Mouse (Mus musculus) midbrain, embryonic 15.5 days (tissue): ENCODE measurements around the gene Jazf1. TPM values are rescaled to one million over a fixed set of nuclear protein-coding genes. Genes with fewer than 3 reads are reported as not detected.

ENCODE experiments used
- ATAC-seq: fragments of 200-750 bp; cut with Nextera tagmentation; replicated peaks from 2 replicates; pipeline ENCODE4 v1.8.0; 2017; ENCODE audit warnings: moderate TSS enrichment
- H3K27ac ChIP-seq: fragments of 300-500 bp; sonication (generic); 2 replicates; pipeline ENCODE4 v1.5.1; 2015; ENCODE audit warnings: mild to moderate bottlenecking, inconsistent platforms
- H3K27me3 ChIP-seq: fragments of 300-500 bp; sonication (generic); replicated peaks from 2 replicates; pipeline ENCODE4 v1.6.1; 2015; ENCODE audit warnings: inconsistent platforms
- H3K36me3 ChIP-seq: fragments of 300-500 bp; sonication (generic); replicated peaks from 2 replicates; pipeline ENCODE4 v1.6.1; 2015; ENCODE audit warnings: inconsistent platforms
- H3K4me1 ChIP-seq: fragments of 300-500 bp; sonication (generic); 2 replicates; pipeline ENCODE4 v1.6.1; 2015; ENCODE audit warnings: inconsistent platforms
- H3K4me2 ChIP-seq: fragments of 300-500 bp; sonication (generic); 2 replicates; pipeline ENCODE4 v1.6.1; 2015; ENCODE audit warnings: inconsistent platforms, mild to moderate bottlenecking, moderate library complexity
- H3K4me3 ChIP-seq: fragments of 300-500 bp; sonication (generic); 2 replicates; pipeline ENCODE4 v1.5.1; 2015; ENCODE audit warnings: mild to moderate bottlenecking, inconsistent platforms
- H3K9ac ChIP-seq: fragments of 300-500 bp; sonication (generic); 2 replicates; pipeline ENCODE4 v1.6.1; 2015; ENCODE audit warnings: mild to moderate bottlenecking, inconsistent platforms
- H3K9me3 ChIP-seq: fragments of 300-500 bp; sonication (generic); 2 replicates; pipeline ENCODE4 v1.6.1; 2016; ENCODE audit warnings: inconsistent platforms
- WGBS: fragments of 180-500 bp; shearing (Covaris S2); methylation state at CpG from one replicate; pipeline ENCODE4 v1.1.7; 2015; ENCODE audit warnings: mixed read lengths; 5-methylcytosine and 5-hydroxymethylcytosine counted together
- polyA plus RNA-seq: library from polyadenylated mRNA; unstranded; fragments of >200 nt; fragmentation: Nextera tagmentation; extraction: Ambion mirVana; gene quantifications from 2 replicates; pipeline ENCODE4 v1.2.1, GENCODE M21; 2015

Gene Jazf1
- polyA plus RNA-seq, 1 experiment from 2014 or later, result 51.4 TPM

DNA sequence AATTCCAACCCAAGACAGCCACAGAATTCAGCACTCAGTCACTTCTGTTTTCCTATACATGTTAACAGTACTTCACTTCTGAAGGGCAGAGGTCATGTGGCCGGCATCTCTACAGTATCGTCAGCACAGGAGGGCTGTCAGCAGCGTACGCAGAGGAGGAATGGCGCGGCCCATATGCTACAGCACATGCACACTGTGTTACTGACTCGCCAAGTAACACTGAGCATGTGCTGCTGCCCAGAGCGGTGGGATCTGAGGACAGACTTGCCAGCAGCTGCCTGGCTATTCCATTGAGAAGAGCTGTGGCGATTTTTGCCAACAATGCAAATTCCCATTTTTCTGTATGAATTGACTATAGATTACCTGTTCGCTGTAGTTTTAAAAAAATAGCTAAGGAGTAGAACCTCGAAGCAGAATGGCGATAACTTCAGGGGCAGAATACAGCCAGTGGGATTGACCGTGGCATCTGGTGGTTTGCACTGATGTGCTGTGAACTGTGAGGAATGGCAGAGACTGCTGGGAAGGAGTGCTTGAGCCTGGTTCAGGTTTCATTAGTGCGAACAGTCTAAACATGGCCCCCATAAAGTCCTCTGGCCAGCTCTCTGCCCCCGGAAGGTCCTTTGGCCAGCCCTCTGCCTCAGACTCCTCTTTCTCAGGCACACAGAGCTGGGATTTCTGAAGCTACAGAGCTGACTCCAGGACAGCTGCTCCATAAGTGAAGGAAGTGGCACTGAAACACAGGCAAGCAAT lies 232.1 kb downstream of the Jazf1 start:
- no peak for ATAC-seq
- WGBS, result 78% methylated on average over 15 of the region's 15 CpGs

DNA sequence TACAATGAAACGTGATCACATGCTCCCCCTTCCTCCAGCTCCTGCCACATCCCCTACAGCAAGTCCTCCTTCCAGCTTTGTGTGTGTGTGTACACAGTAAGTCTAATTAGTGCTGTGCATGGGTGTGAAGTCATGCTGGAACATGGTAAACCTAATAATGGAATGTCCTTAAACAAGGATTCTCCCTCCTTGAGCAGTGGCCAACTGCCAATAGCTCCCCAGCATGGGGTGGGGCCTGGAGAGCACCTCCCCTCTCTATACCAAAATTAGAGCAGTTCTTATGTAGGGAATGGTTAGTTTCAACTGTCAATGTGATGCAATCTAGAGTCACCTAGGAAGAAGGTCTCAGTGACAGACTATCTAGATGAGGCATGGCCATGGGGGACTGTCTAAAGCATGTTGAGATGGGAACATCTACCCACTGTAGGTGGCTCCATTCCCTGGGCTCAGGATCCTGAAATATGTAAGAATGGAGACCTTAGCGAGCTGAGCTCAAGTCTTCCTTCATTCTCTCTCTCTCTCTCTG lies 240.6 kb downstream of the Jazf1 start:
- H3K9me3 ChIP-seq, result no peaks in the 10 kb centered on the region
- ATAC-seq, result no peak
- no peak overlapping the region for H3K4me2 ChIP-seq
- no peak overlapping the region for H3K9ac ChIP-seq
- H3K27me3 ChIP-seq, result no peaks in the 10 kb centered on the region
- H3K4me3 ChIP-seq, result no peak overlapping the region
- WGBS, result 89% methylated on average over 2 of the region's 2 CpGs
- no peak overlapping the region for H3K27ac ChIP-seq
- H3K4me1 ChIP-seq, result peaks cover 19% of the 10 kb centered on the region; the same call in 1 of the 2 replicates
- H3K36me3 ChIP-seq, result no peaks in the 10 kb centered on the region

More for the DNA sequence above, 232.1 kb downstream of the Jazf1 start:
- Histone ChIP-seq H3K27me3 (no peaks in the 10 kb centered on the region), H3K4me2 (no peak overlapping the region), H3K36me3 (no peaks in the 10 kb centered on the region), H3K9ac (no peak overlapping the region), H3K4me3 (no peak overlapping the region), H3K27ac (no peak overlapping the region), H3K9me3 (no peaks in the 10 kb centered on the region), H3K4me1 (peaks cover 22% of the 10 kb centered on the region)

DNA sequence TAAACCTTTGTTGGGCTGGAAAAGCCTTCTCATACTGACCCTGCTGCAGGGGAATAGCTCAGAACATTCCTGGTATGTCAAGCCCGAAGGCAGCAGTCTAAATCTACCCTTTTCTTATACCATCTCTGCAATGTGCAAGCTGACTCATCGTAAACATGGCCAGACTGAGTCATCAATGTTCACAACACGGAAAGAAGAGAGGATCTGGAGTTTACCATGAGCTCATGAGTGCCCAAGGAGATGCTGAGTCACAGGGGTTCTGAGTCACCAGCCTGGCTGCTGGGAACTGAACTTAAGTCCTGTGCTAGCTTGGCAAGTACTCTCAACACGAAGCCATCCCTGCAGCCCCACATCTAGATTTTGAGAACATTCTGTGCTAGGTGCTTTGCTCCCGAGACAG lies 242.9 kb downstream of the Jazf1 start:
- no peaks in the 10 kb centered on the region for H3K36me3 ChIP-seq
- H3K27ac ChIP-seq, result 0 out of 2 replicates have a peak overlapping the region, but pooled peaks have one; percentile 43
- H3K4me2 ChIP-seq, result no peak overlapping the region
- H3K27me3 ChIP-seq, result no peaks in the 10 kb centered on the region
- no peak overlapping the region for H3K9ac ChIP-seq
- no peak overlapping the region for H3K4me3 ChIP-seq
- H3K9me3 ChIP-seq, result no peaks in the 10 kb centered on the region
- peaks cover 19% of the 10 kb centered on the region; the same call in 1 of the 2 replicates for H3K4me1 ChIP-seq
- WGBS, result 88% methylated on average over 5 of the region's 5 CpGs
- ATAC-seq, result no peak

DNA sequence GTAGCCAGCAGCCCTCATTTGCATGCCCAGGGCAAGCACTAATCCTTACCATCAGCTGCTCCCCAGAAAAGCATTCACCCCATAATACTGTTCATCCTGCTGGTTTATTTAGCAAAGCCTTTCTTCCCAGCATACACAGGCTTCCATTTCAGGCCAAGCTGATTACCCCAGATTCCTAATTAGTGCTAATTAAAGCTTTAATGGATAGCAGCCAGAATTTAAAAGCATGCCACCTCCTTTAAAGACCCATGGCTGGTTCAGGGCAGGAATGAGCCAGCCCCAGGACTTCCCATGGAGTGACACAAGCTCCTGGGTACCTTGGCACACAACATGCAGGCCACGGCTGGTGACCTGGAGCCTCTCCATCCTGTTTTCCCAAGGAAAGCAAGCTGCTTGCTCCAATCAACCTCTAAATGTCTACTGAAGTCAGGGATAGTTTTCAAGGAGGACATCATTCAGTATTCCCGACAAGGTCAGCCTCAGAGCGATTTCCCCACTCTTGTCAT lies 243.4 kb downstream of the Jazf1 start:
- 0 out of 2 replicates have a peak overlapping the region, but pooled peaks have one; percentile 43 for H3K27ac ChIP-seq
- WGBS, result 70% methylated on average over 3 of the region's 3 CpGs
- ATAC-seq, result peak; percentile 66

DNA sequence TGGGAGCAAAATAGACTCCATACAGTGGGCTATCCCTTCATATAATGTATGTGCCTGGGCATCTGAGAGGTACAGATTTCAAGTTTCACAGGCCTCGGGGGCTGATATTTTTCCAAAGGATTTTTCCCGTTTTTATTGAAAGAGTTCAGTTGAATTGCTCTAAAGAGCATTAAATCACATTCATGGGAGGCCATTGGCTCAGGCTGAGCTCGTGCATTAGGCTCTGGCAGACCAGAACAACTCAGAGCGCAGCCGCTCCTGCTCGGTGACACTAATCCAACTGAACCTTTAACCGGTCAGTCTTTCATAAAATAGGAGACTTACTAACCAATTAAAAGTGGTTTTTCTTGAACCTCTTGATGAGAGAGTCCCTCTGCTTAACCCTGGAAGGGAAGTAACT lies 245.4 kb downstream of the Jazf1 start:
- Histone ChIP-seq H3K4me1 (peaks cover 19% of the 10 kb centered on the region; the same call in 1 of the 2 replicates), H3K36me3 (no peaks in the 10 kb centered on the region), H3K9me3 (no peaks in the 10 kb centered on the region), H3K4me3 (no peak overlapping the region), H3K9ac (no peak overlapping the region), H3K27me3 (no peaks in the 10 kb centered on the region), H3K4me2 (no peak overlapping the region), H3K27ac (no peak overlapping the region)
- no peak for ATAC-seq
- 18% methylated on average over 7 of the region's 7 CpGs for WGBS

More for the DNA sequence above, 243.4 kb downstream of the Jazf1 start:
- Histone ChIP-seq H3K4me1 (peaks cover 19% of the 10 kb centered on the region; the same call in 1 of the 2 replicates), H3K27me3 (no peaks in the 10 kb centered on the region), H3K4me3 (no peak overlapping the region), H3K36me3 (no peaks in the 10 kb centered on the region), H3K9me3 (no peaks in the 10 kb centered on the region), H3K9ac (no peak overlapping the region), H3K4me2 (no peak overlapping the region)

DNA sequence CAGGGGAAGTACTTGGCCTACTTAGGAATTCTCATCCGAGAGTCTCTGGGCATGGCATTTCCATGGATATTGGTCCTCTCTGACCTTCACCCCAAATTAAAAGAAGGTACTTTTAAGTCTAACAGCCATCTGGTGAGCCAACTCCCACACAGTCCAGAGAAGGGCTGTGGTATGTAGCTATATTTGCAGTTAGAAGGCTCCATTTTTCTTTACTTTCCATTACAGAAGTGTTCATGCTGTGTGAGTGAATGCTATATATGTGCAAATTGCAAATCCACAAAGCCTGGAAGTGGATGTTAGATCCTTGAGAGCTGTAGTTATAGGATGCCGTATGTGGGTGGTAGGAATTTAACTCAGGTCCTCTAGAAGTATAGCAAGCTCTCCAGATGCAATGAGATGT lies 245.8 kb downstream of the Jazf1 start:
- H3K27ac ChIP-seq, result no peak overlapping the region
- H3K9ac ChIP-seq, result no peak overlapping the region
- H3K4me3 ChIP-seq, result no peak overlapping the region
- no peak overlapping the region for H3K4me2 ChIP-seq
- no peaks in the 10 kb centered on the region for H3K27me3 ChIP-seq
- H3K36me3 ChIP-seq, result no peaks in the 10 kb centered on the region
- ATAC-seq, result no peak
- 64% methylated on average over 2 of the region's 2 CpGs for WGBS
- peaks cover 19% of the 10 kb centered on the region; the same call in 1 of the 2 replicates for H3K4me1 ChIP-seq
- H3K9me3 ChIP-seq, result no peaks in the 10 kb centered on the region

DNA sequence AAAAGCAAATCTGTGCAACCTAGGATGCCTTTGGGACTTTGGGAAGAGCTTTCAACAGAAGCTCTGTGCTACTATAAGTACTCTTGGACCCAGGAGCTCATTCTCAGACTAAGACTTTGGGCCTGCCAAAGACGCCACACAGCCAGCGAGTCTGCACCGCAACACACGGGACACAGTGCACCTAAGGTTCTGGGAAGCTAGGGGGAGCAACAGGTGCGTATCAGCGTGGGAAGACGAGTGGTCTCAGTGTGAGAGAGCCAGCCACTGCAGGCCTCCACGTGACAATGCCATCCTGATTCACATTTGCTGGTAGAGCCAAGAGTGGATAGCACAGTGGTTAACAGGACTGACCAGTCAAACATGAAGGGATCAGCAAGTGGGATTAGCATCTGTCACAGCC lies 249.1 kb downstream of the Jazf1 start:
- peaks cover 8% of the 10 kb centered on the region; the same call in 1 of the 2 replicates for H3K4me1 ChIP-seq
- no peaks in the 10 kb centered on the region for H3K36me3 ChIP-seq
- no peaks in the 10 kb centered on the region for H3K27me3 ChIP-seq
- H3K27ac ChIP-seq, result no peak overlapping the region
- 70% methylated on average over 8 of the region's 8 CpGs for WGBS
- no peak overlapping the region for H3K9ac ChIP-seq
- no peak overlapping the region for H3K4me2 ChIP-seq
- H3K4me3 ChIP-seq, result no peak overlapping the region
- no peak for ATAC-seq
- H3K9me3 ChIP-seq, result no peaks in the 10 kb centered on the region

DNA sequence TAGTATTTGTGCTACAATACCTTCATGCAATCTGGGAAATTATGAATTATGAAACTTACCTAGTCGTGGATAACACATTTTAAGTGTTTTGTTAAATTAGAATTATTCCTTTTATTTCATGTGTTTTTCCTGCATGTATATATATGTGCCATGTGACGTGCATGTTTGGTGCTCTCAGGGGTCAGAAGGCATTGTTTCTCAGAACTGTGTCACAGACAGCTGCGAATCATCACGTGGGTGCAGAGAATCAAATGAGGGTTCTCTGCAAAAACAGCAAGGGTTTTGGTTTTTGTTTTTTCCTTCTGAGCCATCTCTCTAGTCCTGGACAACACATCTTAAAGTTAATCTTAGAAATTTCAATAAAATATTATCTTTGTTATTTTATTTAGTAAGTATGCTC lies 250.4 kb downstream of the Jazf1 start:
- WGBS, result 88% methylated on average over 4 of the region's 4 CpGs
- no peak for ATAC-seq
- H3K4me3 ChIP-seq, result no peak overlapping the region
- H3K4me1 ChIP-seq, result 0 out of 2 replicates have a peak, but pooled peaks cover 1% of the 10 kb centered on the region
- no peaks in the 10 kb centered on the region for H3K36me3 ChIP-seq
- H3K4me2 ChIP-seq, result no peak overlapping the region
- H3K27me3 ChIP-seq, result no peaks in the 10 kb centered on the region
- H3K27ac ChIP-seq, result no peak overlapping the region
- H3K9ac ChIP-seq, result no peak overlapping the region
- no peaks in the 10 kb centered on the region for H3K9me3 ChIP-seq

DNA sequence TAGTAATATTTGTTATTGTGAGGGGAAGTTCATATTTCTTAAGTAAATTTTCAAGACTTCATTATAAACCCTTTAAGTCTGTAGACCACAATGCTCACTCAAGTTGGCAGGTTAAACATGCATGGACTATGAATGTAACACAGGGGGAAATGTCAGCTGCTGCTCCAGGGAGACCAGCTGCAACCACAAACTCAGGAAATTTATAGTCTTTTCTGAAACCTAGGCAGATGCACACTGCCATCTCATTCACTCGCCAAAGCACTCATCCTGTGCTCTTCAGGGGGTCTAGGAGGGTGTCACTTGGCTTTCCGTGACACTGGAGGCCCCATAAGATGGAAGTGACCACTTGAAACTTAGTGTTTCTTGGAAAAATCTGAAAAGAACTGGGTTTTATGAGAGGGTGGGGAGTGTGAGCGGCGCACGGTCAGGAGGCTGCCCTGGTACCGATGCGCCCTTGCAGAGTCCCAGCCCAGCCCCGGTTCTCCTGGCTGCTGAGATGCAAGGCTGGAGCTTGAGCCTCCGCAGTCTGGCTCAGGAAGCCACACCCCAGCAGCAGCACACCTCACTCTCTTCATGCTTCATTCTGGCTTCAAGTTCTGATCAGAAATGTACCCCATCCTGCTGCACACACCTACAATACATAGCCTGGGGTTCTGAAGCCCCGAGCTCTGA lies 251.1 kb downstream of the Jazf1 start:
- 89% methylated on average over 10 of the region's 10 CpGs for WGBS
- no peak overlapping the region for H3K4me2 ChIP-seq
- ATAC-seq, result no peak

DNA sequence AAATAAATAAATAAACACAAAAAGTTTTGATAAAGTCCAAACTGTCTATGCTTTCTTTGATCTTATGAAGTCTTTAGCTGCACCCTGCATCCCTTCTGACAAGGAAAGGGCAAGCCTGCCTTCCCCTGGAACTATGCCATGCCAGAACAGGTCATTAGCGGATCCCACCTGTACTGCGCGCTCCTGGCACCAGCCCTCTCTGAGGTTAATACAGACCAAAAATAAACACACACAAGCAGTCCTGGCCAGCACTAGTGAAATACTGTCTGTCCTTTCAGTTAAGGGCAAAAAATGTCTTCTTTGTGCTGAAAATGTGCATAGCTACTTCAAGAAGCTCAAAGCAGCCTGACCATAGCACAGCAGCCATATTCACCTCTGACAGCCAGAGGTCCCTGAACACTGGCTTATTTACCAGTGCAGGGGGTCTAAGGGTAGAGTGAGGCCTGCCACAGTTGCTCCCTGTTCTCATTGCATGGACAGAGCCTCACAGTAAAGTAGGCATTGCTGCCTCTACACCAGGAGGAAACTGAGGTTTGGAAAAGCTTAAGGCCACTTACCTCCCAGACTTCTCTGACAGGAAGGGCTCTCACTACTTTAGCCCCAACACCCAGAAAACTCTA lies 263.1 kb downstream of the Jazf1 start:
- Histone ChIP-seq H3K27ac (no peak overlapping the region), H3K4me3 (no peak overlapping the region), H3K4me2 (no peak overlapping the region), H3K27me3 (no peaks in the 10 kb centered on the region), H3K36me3 (no peaks in the 10 kb centered on the region), H3K4me1 (no peaks in the 10 kb centered on the region), H3K9ac (no peak overlapping the region), H3K9me3 (no peaks in the 10 kb centered on the region)
- 97% methylated on average over 3 of the region's 3 CpGs for WGBS
- no peak for ATAC-seq

More for the DNA sequence above, 251.1 kb downstream of the Jazf1 start:
- no peaks in the 10 kb centered on the region for H3K9me3 ChIP-seq
- H3K4me3 ChIP-seq, result no peak overlapping the region
- no peak overlapping the region for H3K9ac ChIP-seq
- no peaks in the 10 kb centered on the region for H3K27me3 ChIP-seq
- no peaks in the 10 kb centered on the region for H3K36me3 ChIP-seq
- H3K27ac ChIP-seq, result no peak overlapping the region
- no peaks in the 10 kb centered on the region for H3K4me1 ChIP-seq

DNA sequence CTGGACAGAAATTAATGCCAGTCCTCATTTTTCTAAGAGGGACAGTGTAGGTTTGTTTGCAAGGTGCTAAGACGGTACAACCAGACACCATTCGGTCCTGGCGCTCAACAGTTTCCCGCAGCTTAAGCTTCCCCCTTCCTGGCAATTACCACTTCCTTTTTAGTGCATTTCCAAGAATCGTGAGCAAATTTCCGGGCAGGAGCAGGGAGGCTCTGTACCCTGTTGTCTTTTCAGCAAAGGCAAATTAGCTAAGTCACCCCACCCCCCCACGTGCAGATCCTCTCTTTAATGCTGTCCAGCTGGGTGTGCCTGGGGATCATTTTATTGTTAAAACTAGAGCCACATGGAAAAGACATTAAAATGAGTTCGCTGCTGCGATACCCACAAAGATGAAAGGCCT lies 266.2 kb downstream of the Jazf1 start:
- Histone ChIP-seq H3K27me3 (no peaks in the 10 kb centered on the region), H3K36me3 (no peaks in the 10 kb centered on the region), H3K4me2 (no peak overlapping the region), H3K27ac (no peak overlapping the region), H3K9me3 (no peaks in the 10 kb centered on the region), H3K4me3 (no peak overlapping the region), H3K4me1 (peaks cover 10% of the 10 kb centered on the region; the same call in 1 of the 2 replicates), H3K9ac (no peak overlapping the region)
- no peak for ATAC-seq
- WGBS, result 47% methylated on average over 9 of the region's 9 CpGs

DNA sequence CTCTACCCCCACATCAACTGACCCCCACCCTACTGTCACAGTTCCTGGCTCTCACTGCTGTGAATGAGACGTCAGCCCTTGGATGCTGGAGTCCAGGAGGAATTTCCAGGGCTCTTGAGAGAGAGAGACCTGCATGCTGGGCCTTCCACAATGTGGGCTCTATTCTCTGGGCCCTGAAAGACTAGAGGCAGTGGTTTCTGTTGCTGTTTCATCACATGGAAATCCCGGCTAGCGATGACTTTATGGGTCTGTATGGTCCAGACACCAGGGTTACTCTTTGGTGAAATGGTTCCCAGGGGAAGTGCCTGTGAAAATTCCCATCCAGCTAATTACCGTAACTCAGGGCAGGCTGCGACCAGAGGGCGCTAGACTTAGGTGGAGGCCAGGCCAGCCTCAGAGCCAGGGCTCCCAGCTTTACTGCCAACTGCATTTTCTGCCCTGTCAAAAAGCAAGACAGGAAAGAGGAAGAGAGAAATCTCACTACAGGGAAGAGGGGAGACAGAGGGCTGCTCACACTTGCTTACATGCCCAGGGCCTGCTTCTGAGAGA lies 271.1 kb downstream of the Jazf1 start:
- H3K9ac ChIP-seq, result no peak overlapping the region
- no peak overlapping the region for H3K4me3 ChIP-seq
- no peak overlapping the region for H3K4me2 ChIP-seq
- H3K9me3 ChIP-seq, result no peaks in the 10 kb centered on the region
- no peak for ATAC-seq
- no peaks in the 10 kb centered on the region for H3K36me3 ChIP-seq
- peaks cover 12% of the 10 kb centered on the region; the same call in 1 of the 2 replicates for H3K4me1 ChIP-seq
- H3K27me3 ChIP-seq, result no peaks in the 10 kb centered on the region
- no peak overlapping the region for H3K27ac ChIP-seq
- 44% methylated on average over 6 of the region's 6 CpGs for WGBS
